Mouse (Mus musculus): Measurements from ENCODE around the gene Rab10.
A peak's percentile ranks its signal among the peaks of the same experiment; 100 is the strongest.

The Rab10 gene

DNA sequence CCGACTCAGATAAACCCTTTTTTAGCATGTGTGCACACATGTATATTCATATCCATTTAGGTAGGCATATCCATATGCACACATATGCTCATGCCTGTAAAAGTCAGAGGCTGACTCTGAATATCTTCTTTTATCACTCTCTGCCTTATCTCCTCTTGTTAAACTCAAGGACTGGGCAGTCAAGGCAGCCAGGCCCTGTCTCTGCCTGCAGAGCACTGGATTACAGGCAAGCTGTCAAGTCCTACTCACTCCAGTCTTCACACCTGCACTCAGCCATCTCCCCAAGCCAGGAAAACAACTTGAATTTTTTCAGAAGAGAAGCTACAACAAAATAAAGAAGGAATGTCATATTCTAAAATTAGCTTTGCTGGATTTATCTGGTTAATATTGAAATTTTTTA lies 17.9 kb downstream of the Rab10 start:
- no peak for DNase-seq (ENCODE audit: low read depth)

GRCm38 (mm10) chr12:3291038-3291437 lies 18.7 kb downstream of the Rab10 start:
- DNase-seq (ENCODE audit: low read depth) = no peak

GRCm38 (mm10) chr12:3288440-3288839 lies 21.3 kb downstream of the Rab10 start:
- no peak for DNase-seq (ENCODE audit: low read depth)

- DNase-seq (ENCODE audit: low read depth) = no peak
Measured at GRCm38 (mm10) chr12:3285919-3286318, 23.9 kb downstream of the Rab10 start.

- DNase-seq (ENCODE audit: low read depth) = no peak
Measured at GRCm38 (mm10) chr12:3285377-3285776, 24.4 kb downstream of the Rab10 start.

GRCm38 (mm10) chr12:3284463-3284862 lies 25.3 kb downstream of the Rab10 start:
- no peak for DNase-seq (ENCODE audit: low read depth)

DNA sequence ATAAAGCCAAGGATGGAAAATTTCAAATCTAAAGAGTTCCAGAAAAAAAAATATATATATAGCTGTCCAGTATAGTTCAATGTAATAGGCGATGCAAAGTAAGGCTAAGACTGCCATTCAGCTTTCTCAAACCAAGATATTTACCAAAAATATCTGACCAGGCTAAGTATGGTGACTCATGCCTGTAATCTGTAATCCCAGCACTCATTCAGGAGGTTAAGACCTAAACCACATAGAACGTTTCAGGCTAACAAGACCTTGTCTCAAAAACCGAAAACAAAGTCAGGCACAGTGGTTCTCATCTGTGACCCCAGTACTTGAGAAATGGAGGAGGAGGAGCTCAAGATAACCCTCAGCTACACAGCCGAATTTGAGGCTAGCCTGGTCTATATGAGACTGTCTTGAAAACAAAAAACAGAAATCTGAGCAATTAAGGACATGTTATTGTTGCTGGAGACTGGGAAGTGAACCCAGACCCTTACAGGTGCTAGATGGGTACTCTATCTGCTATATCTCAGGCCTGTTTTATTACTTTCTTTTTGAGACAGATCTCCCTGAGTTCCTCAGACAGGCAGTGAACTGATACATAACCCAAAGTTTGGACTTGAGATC lies 25.8 kb downstream of the Rab10 start:
- no peak for DNase-seq (ENCODE audit: low read depth)

DNA sequence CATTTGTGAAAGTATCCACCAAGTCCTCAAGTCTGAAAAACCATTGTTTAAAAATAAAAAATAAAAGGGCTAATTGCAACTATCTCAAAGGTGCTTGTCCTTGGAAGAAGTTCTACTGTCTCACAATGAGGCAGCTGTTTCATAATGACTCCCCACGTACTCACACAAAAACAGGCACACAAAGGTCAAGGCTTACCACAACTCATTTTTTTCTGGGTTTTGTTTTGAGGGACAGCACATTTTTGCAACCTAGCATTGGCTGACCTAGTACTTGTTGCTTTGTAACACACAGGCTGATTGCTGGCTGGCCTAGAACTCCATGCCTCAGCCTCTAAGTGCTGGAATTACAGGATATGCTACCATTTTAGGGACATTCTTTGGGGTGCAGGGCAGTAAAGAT lies 26.8 kb downstream of the Rab10 start:
- DNase-seq (ENCODE audit: low read depth) = no peak

- DNase-seq (ENCODE audit: low read depth) = no peak
Measured at GRCm38 (mm10) chr12:3282520-3282919, 27.2 kb downstream of the Rab10 start.

- DNase-seq (ENCODE audit: low read depth) = peak; percentile 44
Measured at GRCm38 (mm10) chr12:3278880-3279339, 30.9 kb downstream of the Rab10 start.

DNA sequence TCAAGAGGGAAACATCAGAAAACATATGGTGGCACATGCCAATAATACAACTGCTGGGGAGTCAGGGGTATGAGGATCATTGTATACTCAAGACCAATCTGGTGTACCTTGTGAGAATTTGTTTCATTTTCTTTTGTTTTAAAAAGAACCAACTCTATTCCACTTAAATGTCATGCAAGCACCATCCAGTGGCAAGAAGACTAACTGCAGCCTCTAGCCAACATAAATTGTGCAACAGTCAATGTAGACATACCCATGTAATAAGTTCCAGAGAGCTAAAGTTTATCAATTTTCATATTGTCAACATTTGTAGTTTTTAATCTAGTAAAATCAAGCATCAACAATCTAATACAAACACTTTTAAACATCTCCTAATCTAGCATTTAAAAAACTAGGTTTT lies 39.0 kb downstream of the Rab10 start:
- DNase-seq (ENCODE audit: low read depth) = no peak

GRCm38 (mm10) chr12:3267397-3267796 lies 42.4 kb downstream of the Rab10 start:
- no peak for DNase-seq (ENCODE audit: low read depth)

DNA sequence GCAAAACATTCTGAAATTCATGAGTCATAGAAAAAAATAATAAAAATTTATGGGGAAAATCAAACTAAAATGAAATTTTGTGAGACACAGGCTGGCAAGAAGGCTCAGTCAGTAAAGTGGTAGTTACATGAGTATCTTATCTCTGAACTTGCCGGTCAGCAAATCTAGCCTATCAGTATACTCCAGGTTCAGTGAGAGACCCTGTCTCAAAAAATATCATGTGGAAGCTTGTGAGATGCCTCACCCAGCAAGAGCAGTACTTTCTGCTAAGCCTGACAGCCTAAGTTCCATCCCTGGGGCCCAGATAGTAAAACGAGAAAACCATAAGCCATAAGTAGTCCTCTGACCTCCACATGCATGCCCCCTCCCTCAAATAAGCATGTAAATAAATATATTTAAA lies 44.6 kb downstream of the Rab10 start:
- DNase-seq (ENCODE audit: low read depth) = no peak

GRCm38 (mm10) chr12:3264449-3264848 lies 45.3 kb downstream of the Rab10 start:
- DNase-seq (ENCODE audit: low read depth) = peak; percentile 47

- DNase-seq (ENCODE audit: low read depth) = no peak
Measured at GRCm38 (mm10) chr12:3261596-3261995, 48.2 kb downstream of the Rab10 start.

DNA sequence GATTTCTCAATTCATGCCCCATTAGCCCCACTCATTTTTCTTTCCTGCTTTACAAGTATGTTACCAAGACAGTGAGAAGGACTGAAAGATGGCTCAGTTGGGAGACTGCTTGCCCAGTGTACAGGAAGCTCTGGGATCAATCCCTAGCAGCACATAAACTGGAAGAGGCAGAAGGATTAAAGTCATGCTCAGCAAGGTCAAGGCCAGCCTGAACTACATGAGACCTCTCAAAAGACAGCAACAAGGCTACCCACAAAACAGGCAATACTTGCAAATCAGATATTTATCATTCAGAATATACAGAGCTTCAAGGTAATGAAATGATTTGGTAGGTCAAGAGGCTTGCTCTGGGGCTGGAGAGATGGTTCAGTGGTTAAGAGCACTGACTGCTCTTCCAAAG lies 53.8 kb downstream of the Rab10 start:
- no peak for DNase-seq (ENCODE audit: low read depth)

GRCm38 (mm10) chr12:3255435-3255834 lies 54.3 kb downstream of the Rab10 start:
- DNase-seq (ENCODE audit: low read depth) = no peak

- peak; percentile 41 for DNase-seq (ENCODE audit: low read depth)
Measured at GRCm38 (mm10) chr12:3253591-3253990, 56.2 kb downstream of the Rab10 start.

- no peak for DNase-seq (ENCODE audit: low read depth)
Measured at GRCm38 (mm10) chr12:3246091-3246490, 63.7 kb downstream of the Rab10 start.

DNA sequence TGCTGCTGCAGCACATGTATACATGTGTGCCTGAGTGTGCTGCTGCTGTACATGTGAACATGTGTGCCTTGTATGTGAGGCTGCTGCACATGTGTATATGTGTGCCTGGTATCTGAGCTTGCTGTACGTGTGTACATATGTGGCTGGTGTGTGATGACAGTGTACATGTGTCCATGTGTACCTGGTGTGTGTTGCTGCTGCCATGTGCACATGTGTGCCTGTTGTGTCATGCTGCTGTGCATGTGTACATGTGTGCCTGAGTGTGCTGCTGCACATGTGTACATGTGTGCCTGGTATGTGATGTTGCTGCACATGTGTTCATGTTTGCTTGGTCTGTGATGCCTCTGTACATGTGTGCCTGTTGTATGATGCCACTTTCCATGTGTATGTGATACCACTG lies 70.2 kb downstream of the Rab10 start:
- peak; percentile 20 for DNase-seq (ENCODE audit: low read depth)

GRCm38 (mm10) chr12:3238361-3239051 lies 71.3 kb downstream of the Rab10 start:
- DNase-seq (ENCODE audit: low read depth) = peak; percentile 49

- DNase-seq (ENCODE audit: low read depth) = peak; percentile 51
Measured at GRCm38 (mm10) chr12:3237799-3238198, 72.0 kb downstream of the Rab10 start.

GRCm38 (mm10) chr12:3236831-3237681 lies 72.7 kb downstream of the Rab10 start:
- peak; percentile 56 for DNase-seq (ENCODE audit: low read depth)
